Mouse (Mus musculus) gonadal fat pad, adult 2 months (tissue): ENCODE measurements around the gene Sap25. TPM values are rescaled to one million over a fixed set of nuclear protein-coding genes. Genes with fewer than 3 reads are reported as not detected.

ENCODE experiments used
- polyA plus RNA-seq: library from polyadenylated mRNA; depleted of rRNA; stranded (reverse); fragments of >200 nt; gene quantifications from 2 replicates; pipeline ENCODE4 v1.2.3, GENCODE M21; 2012; rRNA removed

The Sap25 gene
- polyA plus RNA-seq, 1 experiment, result 60.8 TPM

Other genes starting within 250 kb of the Sap25 start
- 0.20 TPM in 2 replicates for gene Zan, start 164.3 kb upstream of the Sap25 start, polyA plus RNA-seq
- gene Pop7, start 138.8 kb upstream of the Sap25 start, polyA plus RNA-seq, result 40.5 and 48.9 TPM in 2 replicates
- 21.5 and 26.9 TPM in 2 replicates for gene Gigyf1, start 122.8 kb upstream of the Sap25 start, polyA plus RNA-seq
- gene Epo, start 108.1 kb upstream of the Sap25 start, polyA plus RNA-seq, result not detected in 2 replicates
- gene Gnb2, start 107.8 kb upstream of the Sap25 start, polyA plus RNA-seq, result 740 and 760 TPM in 2 replicates
- 0.35 TPM in 1 of 2 replicates, not detected in the other for gene Actl6b, start 87.8 kb upstream of the Sap25 start, polyA plus RNA-seq
- 1.1 and 1.3 TPM in 2 replicates for gene Tfr2, start 71.5 kb upstream of the Sap25 start, polyA plus RNA-seq
- gene Mospd3, start 40.3 kb upstream of the Sap25 start, polyA plus RNA-seq, result 55.1 and 72.1 TPM in 2 replicates
- 97.0 and 119 TPM in 2 replicates for gene Pcolce, start 27.6 kb upstream of the Sap25 start, polyA plus RNA-seq
- gene Fbxo24, start 12.3 kb upstream of the Sap25 start, polyA plus RNA-seq, result 0.63 and 1.1 TPM in 2 replicates
- 39.7 and 53.8 TPM in 2 replicates for gene Lrch4, start 12.2 kb upstream of the Sap25 start, polyA plus RNA-seq
- gene Gm20605, start 12.2 kb upstream of the Sap25 start, polyA plus RNA-seq, result 21.1 and 26.1 TPM in 2 replicates
- gene Irs3, start 4.4 kb downstream of the Sap25 start, polyA plus RNA-seq, result 19.8 and 25.6 TPM in 2 replicates
- 42.2 and 46.9 TPM in 2 replicates for gene Agfg2, start 43.4 kb downstream of the Sap25 start, polyA plus RNA-seq
- 3.9 and 4.1 TPM in 2 replicates for gene Nyap1, start 100.3 kb downstream of the Sap25 start, polyA plus RNA-seq
- gene Tsc22d4, start 104.4 kb downstream of the Sap25 start, polyA plus RNA-seq, result 138 and 226 TPM in 2 replicates
- 18.9 and 20.8 TPM in 2 replicates for gene Ppp1r35, start 137.5 kb downstream of the Sap25 start, polyA plus RNA-seq
- gene Mepce, start 146.3 kb downstream of the Sap25 start, polyA plus RNA-seq, result 41.5 and 45.5 TPM in 2 replicates
- 2.0 and 3.1 TPM in 2 replicates for gene Zcwpw1, start 146.5 kb downstream of the Sap25 start, polyA plus RNA-seq
- gene Pilra, start 194.9 kb downstream of the Sap25 start, polyA plus RNA-seq, result 5.4 and 7.4 TPM in 2 replicates
- gene Pilrb1, start 216.8 kb downstream of the Sap25 start, polyA plus RNA-seq, result 3.2 and 3.5 TPM in 2 replicates
- gene Pilrb2, start 230.5 kb downstream of the Sap25 start, polyA plus RNA-seq, result 3.4 and 4.3 TPM in 2 replicates